Mouse (Mus musculus) A20 (cell line): ENCODE measurements around the gene Gm960.

Experiments used
- DNase-seq: peaks from one replicate; pipeline ENCODE4 v3.0.0-alpha.2; 2011; ENCODE audit warnings: low read depth, low spot score

Gene Gm960

GRCm38 (mm10) chr19:4624406-4625178 is 73.9 kb downstream of the Gm960 start:
- no peak for DNase-seq

- DNase-seq, result no peak
Observed at GRCm38 (mm10) chr19:4624006-4624405, 74.5 kb downstream of the Gm960 start.

GRCm38 (mm10) chr19:4623419-4623818 is 75.0 kb downstream of the Gm960 start:
- no peak for DNase-seq

- DNase-seq, result no peak
Observed at GRCm38 (mm10) chr19:4622780-4623179, 75.7 kb downstream of the Gm960 start.

GRCm38 (mm10) chr19:4620721-4621120 is 77.7 kb downstream of the Gm960 start:
- no peak for DNase-seq

GRCm38 (mm10) chr19:4619461-4619860 is 79.0 kb downstream of the Gm960 start:
- DNase-seq, result no peak

- DNase-seq, result no peak
Observed at GRCm38 (mm10) chr19:4618183-4618582, 80.3 kb downstream of the Gm960 start.

GRCm38 (mm10) chr19:4616546-4616945 is 81.9 kb downstream of the Gm960 start:
- no peak for DNase-seq

GRCm38 (mm10) chr19:4615151-4616093 is 83.0 kb downstream of the Gm960 start, which contains the start of gene Lrfn4:
TSS of gene Lrfn4 (minus strand) at chr19:4615667.
- DNase-seq, result peak; percentile 83

- no peak for DNase-seq
Observed at GRCm38 (mm10) chr19:4614305-4615150, 83.9 kb downstream of the Gm960 start.

- no peak for DNase-seq
Observed at GRCm38 (mm10) chr19:4613464-4614304, 84.8 kb downstream of the Gm960 start.

- no peak for DNase-seq
Observed at GRCm38 (mm10) chr19:4612181-4612961, 86.1 kb downstream of the Gm960 start.

- DNase-seq, result no peak
Observed at GRCm38 (mm10) chr19:4610109-4610508, 88.4 kb downstream of the Gm960 start.

GRCm38 (mm10) chr19:4608511-4608910 is 90.0 kb downstream of the Gm960 start:
- no peak for DNase-seq

- no peak for DNase-seq
Observed at GRCm38 (mm10) chr19:4607406-4607805, 91.1 kb downstream of the Gm960 start.

GRCm38 (mm10) chr19:4605654-4606053 is 92.8 kb downstream of the Gm960 start:
- DNase-seq, result no peak

GRCm38 (mm10) chr19:4603801-4604723 is 94.4 kb downstream of the Gm960 start:
- DNase-seq, result no peak

- no peak for DNase-seq
Observed at GRCm38 (mm10) chr19:4602459-4602858, 96.0 kb downstream of the Gm960 start.

- DNase-seq, result no peak
Observed at GRCm38 (mm10) chr19:4596071-4596470, 102.4 kb downstream of the Gm960 start.
